Mouse (Mus musculus) embryonic facial prominence, embryonic 14.5 days (tissue): ENCODE results near the gene Cdadc1. TPM values are rescaled to one million over a fixed set of nuclear protein-coding genes. Genes with fewer than 3 reads are reported as not detected.
A peak's percentile ranks its signal among the peaks of the same experiment; 100 is the strongest.

Source experiments
- ATAC-seq: fragments of 200-750 bp; cut with Nextera tagmentation; 2 replicates; pipeline ENCODE4 v1.8.0; 2017; ENCODE audit warnings: low read depth, moderate number of reproducible peaks, moderate TSS enrichment
- DNase-seq: peaks from one replicate; pipeline ENCODE4 v3.0.0-alpha.2; 2015; ENCODE audit warnings: low spot score
- H3K27ac ChIP-seq: fragments of 300-500 bp; sonication (generic); replicated peaks from 2 replicates; pipeline ENCODE4 v1.5.1; 2014; ENCODE audit warnings: low read depth, mild to moderate bottlenecking, low read length, moderate library complexity
- H3K27me3 ChIP-seq: fragments of 300-500 bp; sonication (generic); replicated peaks from 2 replicates; pipeline ENCODE4 v1.6.1; 2014; ENCODE audit warnings: low read length; ENCODE audit not compliant: control insufficient read depth, insufficient read depth
- H3K36me3 ChIP-seq: fragments of 300-500 bp; sonication (generic); 2 replicates; pipeline ENCODE4 v1.6.1; 2014; ENCODE audit warnings: low read length, mixed read lengths; ENCODE audit not compliant: control insufficient read depth, insufficient read depth
- H3K4me1 ChIP-seq: fragments of 300-500 bp; sonication (generic); 2 replicates; pipeline ENCODE4 v1.6.1; 2014; ENCODE audit warnings: antibody characterized with exemption, low read length; ENCODE audit not compliant: control insufficient read depth, insufficient read depth
- H3K4me2 ChIP-seq: fragments of 300-500 bp; sonication (generic); 2 replicates; pipeline ENCODE4 v1.6.1; 2014; ENCODE audit warnings: low read depth, mild to moderate bottlenecking, low read length, moderate library complexity, mixed read lengths
- H3K4me3 ChIP-seq: fragments of 300-500 bp; sonication (generic); 2 replicates; pipeline ENCODE4 v1.5.1; 2014; ENCODE audit warnings: low read depth, mild to moderate bottlenecking, low read length
- H3K9ac ChIP-seq: fragments of 300-500 bp; sonication (generic); 2 replicates; pipeline ENCODE4 v1.6.1; 2014; ENCODE audit warnings: low read depth, mild to moderate bottlenecking, low read length, moderate library complexity, mixed read lengths
- H3K9me3 ChIP-seq: fragments of 300-500 bp; sonication (generic); 2 replicates; pipeline ENCODE4 v1.6.1; 2016; ENCODE audit warnings: low read length; ENCODE audit not compliant: control insufficient read depth
- WGBS: fragments of 180-500 bp; shearing (Covaris S2); extraction: QIAGEN DNeasy Blood & Tissue Kit; methylation state at CpG from one replicate; pipeline ENCODE4 v1.1.7; 2014; 5-methylcytosine and 5-hydroxymethylcytosine counted together
- polyA plus RNA-seq: library from polyadenylated mRNA; unstranded; fragments of >200 nt; fragmentation: Nextera tagmentation; extraction: Ambion mirVana; gene quantifications from 2 replicates; pipeline ENCODE4 v1.2.1, GENCODE M21; 2014

Cdadc1 gene
- polyA plus RNA-seq, 1 experiment from 2014 or later, result 32.1 TPM

DNA sequence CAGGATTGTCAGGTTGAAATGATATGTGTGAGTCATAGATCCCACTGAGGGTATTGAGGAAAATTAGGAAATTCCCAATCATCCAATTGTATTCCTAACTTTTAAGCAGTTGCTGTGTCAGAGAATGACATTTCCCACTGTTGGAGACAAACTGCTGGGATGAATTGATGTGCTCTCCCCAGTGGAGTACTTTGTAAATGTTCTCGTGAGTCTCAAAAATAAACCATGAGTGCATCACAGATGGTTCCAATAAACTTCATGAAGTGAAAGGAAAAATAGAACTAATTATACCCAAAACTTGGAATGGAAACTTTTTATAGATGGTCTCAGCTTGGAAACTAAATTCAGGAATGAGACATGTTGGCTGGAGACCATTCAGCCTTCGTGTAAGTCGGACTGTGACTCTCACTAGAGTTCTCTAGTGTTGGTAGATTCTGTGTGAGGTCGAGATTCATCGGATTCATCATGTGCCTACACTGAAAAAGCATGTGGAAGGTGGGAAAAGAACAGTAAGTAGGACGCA, 83.8 kb downstream of the Cdadc1 start:
- ATAC-seq (no peak), DNase-seq (peak; percentile 57)
- WGBS, result 61% methylated on average over 6 of the region's 6 CpGs
- no peaks in the 10 kb centered on the region for H3K27me3 ChIP-seq
- no peaks in the 10 kb centered on the region for H3K9me3 ChIP-seq
- H3K36me3 ChIP-seq, result 0 out of 2 replicates have a peak, but pooled peaks cover under 1% of the 10 kb centered on the region
- no peak overlapping the region for H3K27ac ChIP-seq
- H3K4me3 ChIP-seq, result no peak overlapping the region
- no peaks in the 10 kb centered on the region for H3K4me1 ChIP-seq
- no peak overlapping the region for H3K9ac ChIP-seq
- no peak overlapping the region for H3K4me2 ChIP-seq

Other genes starting within 250 kb of the Cdadc1 start
- 1.3 and 2.1 TPM in 2 replicates for gene Phf11d, start 232.5 kb downstream of the Cdadc1 start, polyA plus RNA-seq
- 0.37 and 0.45 TPM in 2 replicates for gene Phf11c, start 202.6 kb downstream of the Cdadc1 start, polyA plus RNA-seq
- gene Setdb2, start 157.1 kb downstream of the Cdadc1 start, polyA plus RNA-seq, result 8.7 and 11.3 TPM in 2 replicates
- 38.1 and 39.9 TPM in 2 replicates for gene Cab39l, start 157.0 kb downstream of the Cdadc1 start, polyA plus RNA-seq
- 33.9 and 36.5 TPM in 2 replicates for gene Shisa2, start 27.3 kb upstream of the Cdadc1 start, polyA plus RNA-seq